Mouse (Mus musculus): ENCODE results near the gene Kctd17.

Kctd17 gene

DNA sequence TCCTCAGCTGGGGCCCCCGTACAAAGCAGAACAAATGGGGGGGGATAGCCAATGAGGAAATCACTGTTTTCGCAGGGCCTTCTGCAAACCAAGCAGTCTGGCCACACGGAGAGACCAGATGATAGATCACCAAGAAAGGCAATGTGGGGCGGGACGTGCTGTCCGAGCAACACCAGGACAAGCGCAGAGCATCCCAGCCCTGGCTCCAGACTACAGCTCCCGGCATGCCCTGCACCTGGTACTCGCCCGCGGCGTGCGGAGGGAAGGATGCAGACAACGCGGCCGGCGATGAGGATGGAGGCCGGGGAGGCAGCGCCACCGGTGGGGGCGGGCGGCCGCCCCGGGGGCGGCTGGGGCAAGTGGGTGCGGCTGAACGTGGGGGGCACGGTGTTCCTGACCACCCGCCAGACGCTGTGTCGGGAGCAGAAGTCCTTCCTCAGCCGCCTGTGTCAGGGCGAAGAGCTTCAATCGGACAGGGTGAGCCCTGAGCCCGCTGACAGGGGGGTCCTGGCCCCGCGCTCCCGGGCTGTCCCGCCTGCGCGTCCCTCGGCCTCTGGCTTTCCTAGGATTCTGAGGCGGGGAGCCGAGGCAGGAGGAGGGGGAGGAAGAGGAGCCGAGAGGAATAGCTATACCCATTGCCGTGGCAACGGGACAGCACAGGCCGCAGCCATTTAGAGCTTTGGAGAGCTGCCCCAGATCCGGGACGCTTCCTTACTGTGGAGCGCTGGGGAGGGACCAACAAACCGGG, at the start of gene Kctd17:
Gene Kctd17, plus strand, starts transcription at position 174 of the 748 bp plus-strand sequence.
- DNase-seq (ENCODE audit: low read depth, low spot score): no peak

GRCm38 (mm10) chr15:78380208-78380607, 48.2 kb upstream of the Kctd17 start:
- DNase-seq (ENCODE audit: low read depth, low spot score): no peak

- no peak for DNase-seq (ENCODE audit: low read depth, low spot score)
Observed at GRCm38 (mm10) chr15:78380741-78381140, 47.6 kb upstream of the Kctd17 start.

- no peak for DNase-seq (ENCODE audit: low read depth, low spot score)
Observed at GRCm38 (mm10) chr15:78382115-78382514, 46.2 kb upstream of the Kctd17 start.

GRCm38 (mm10) chr15:78383450-78384219, 44.7 kb upstream of the Kctd17 start:
- no peak for DNase-seq (ENCODE audit: low read depth, low spot score)

- no peak for DNase-seq (ENCODE audit: low read depth, low spot score)
Observed at GRCm38 (mm10) chr15:78384220-78385116, 43.9 kb upstream of the Kctd17 start.

DNA sequence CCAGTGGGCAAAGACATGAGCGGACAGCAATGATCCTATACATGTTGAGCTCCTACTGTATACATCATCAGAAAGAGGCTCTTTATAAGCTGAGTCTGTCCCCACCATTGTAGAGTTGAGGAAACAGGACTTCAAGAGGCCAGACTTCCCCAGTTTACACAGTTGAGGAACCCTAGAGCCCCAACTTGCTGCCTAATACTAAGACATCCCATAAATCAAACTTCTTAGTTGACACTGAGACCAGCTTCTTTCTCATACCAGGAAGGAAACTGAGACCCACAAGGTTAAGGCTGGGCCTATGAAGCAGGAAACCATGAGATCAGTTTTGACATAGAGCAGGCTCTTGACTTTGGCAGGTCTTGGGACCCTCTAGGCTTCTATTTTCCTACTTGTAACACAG, 42.8 kb upstream of the Kctd17 start:
- DNase-seq (ENCODE audit: low read depth, low spot score): no peak

DNA sequence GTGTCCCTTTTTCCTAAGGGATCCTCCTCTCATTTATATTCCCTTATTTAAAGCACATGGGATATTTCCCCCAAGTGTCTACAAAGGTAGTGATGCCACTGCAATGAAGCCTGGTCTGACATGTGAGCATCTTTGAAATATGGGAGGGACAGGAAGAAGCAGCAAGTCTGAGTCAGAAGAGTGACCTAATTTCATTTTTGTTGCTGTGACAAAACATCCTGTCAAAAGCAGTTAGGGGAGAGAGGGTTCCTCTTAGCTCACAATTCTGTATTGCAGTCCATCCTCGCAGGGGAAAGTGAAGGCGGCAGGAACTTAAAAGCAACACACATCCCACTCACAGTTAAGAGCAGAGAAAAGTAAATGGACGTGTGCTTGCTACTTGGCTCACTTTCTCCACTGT, 37.5 kb upstream of the Kctd17 start:
- no peak for DNase-seq (ENCODE audit: low read depth, low spot score)

DNA sequence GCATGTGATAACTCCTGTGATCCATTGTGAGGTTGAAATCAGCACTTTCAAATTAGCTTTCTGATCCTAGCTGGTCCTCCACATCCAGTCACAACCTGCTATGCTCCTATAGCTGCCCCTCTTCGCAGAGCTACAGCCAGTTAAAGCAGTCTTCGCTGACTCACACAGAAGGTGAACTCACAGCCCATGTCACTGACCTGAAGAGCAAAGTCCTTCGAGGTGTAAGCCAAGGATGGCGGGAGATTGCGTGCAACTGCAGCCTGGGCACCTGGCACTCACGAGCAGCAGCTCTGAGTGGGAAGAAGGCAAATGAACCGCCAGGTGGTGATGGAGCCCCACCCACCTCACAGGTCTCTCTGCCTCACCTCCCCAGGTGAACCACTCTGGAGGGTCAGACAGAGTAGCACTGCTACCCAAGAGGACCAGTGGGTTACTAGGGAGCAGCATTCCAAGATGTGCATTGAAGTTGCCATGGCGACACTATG, 32.8 kb upstream of the Kctd17 start, which contains the start of gene Tex33:
Gene Tex33, minus strand, starts transcription at position 435 of the 485 bp plus-strand sequence.
- no peak for DNase-seq (ENCODE audit: low read depth, low spot score)

DNA sequence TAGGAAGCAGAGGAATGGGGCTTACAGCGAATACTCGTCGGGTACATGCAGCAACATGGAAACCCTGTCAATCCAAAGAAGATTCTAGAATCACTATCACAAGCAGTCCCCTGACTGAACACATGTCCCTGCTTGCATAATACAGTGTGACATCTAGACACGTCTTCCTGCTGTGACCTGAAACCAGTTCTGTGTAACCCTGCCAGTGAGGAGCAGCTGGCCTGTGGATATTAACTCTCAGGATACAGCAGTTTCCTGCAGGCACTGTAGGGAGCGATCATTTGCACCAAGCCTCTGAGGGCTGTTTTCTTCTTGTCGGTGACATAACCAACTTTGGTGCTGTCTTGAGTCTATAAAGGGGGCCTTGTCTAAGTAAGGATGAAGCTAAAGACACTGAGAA, 27.0 kb upstream of the Kctd17 start:
- DNase-seq (ENCODE audit: low read depth, low spot score): no peak

DNA sequence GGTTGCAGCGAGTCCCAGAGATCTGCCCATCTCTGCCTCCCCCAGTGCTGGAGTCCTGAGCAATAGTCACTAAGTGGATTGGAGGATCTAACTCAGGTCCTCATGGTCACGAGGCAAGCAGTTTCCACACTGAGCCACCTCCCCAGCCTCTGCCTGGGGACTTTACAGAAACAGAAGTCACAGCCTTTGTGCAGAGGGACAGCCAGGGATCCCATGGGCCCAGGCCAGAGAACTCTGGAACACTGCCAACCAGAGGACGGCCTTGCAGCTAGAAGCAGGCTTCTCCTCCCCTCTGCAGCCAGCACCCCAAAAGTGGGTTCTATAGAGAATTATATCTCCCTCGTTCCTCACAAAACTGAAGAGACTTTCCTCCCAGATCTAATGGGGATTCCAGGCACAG, 26.4 kb upstream of the Kctd17 start:
- no peak for DNase-seq (ENCODE audit: low read depth, low spot score)

DNA sequence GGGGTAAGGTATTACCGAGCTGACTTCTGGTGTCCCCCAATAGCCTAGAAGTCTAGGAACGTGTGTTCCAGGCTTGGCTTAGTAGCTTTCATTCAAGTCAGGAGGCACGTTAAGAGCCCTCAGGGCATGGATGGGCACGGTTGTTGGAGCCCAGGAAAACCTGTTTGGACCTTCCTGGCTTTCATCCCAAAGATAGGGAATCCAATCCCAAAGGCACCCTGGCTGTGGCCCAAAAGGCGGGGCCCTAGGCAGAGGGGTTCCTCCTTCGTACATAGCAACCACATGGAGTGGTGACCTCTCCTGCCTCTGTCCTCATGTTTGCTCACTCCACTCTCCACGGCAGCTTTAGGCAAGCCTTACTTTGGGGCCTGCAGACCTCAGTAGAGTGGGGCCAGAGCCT, 25.9 kb upstream of the Kctd17 start:
- no peak for DNase-seq (ENCODE audit: low read depth, low spot score)

DNA sequence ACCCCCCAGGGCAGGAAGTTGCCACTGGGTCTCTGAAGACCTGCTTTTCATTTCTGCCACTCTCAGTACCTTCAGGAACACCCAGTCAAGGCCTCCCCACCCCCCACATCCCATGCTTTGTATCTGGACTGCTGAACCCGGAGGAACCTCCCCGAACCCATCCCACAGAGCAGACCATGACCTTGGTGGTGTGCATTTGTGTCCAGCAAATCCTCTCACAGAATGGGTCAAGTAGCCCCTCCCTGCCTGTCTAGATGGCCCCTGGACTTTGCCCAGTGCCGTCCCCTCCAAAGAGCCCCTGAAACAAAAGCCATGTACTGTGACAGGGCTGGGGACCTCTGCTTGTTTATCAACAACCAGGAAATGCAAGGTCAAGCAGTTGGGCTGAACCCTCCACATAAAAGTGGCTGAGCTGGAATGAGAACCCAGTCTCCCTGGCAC, 25.0 kb upstream of the Kctd17 start:
- DNase-seq (ENCODE audit: low read depth, low spot score): no peak

GRCm38 (mm10) chr15:78403896-78404295, 24.5 kb upstream of the Kctd17 start:
- DNase-seq (ENCODE audit: low read depth, low spot score): no peak

DNA sequence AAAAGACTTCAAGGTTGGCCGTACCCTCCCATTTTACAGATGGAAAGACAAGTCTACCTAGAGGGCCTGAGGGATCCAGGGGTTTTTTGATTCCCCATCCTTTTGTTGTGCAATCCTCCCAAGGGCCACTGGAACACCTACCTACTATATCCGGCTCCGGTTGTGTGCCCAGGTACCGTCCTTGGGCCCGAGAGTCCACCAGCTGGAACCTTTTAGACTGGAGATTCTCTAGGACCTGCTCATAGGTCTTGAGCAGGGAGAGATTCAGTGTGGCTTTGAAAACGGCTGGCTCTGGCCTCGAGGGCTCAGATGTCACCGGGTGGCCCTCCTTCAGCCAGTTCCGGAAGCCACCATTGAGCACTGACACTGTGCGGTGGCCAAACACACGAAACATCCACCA, 23.3 kb upstream of the Kctd17 start:
- no peak for DNase-seq (ENCODE audit: low read depth, low spot score)

DNA sequence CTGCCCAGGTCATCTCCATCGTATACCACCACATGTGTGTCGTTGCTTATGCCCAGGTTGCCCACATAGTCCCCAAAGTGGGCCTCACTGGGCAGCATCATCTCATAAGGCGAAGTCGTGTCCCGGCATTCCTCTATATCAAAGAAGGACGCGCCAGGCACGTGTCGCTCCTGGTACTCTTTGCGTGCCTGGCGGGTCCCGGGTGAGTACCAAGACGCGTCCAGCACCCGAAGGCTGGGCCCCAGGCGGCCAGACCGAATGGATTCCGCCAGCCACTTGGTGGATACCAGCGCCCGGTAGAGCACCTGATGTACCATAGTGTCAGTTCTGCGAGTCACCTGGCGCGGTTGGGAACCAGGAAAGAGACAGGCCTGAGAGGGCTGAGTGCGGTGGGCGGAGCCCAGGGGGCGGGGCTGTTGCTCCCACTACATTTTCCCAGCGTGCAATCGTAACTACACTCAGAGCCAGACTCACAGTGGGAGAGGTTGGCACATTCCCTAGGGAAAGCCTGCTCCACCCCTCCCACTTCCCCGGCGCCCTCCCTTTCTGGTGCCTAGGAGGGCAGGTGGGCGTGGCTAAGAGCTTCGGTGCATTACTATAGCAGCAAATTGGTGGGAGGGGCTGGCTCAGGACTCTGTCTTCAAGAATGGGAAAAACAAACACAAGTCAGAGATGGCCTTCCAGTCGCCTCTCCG, 22.7 kb upstream of the Kctd17 start, which contains the start of gene Tst:
Gene Tst, minus strand, starts transcription at position 391 of the 695 bp plus-strand sequence.
- DNase-seq (ENCODE audit: low read depth, low spot score): peak; percentile 94

GRCm38 (mm10) chr15:78406293-78406934, 21.9 kb upstream of the Kctd17 start, which contains the start of gene Mpst:
Gene Mpst (plus strand): TSS chr15:78406416.
- DNase-seq (ENCODE audit: low read depth, low spot score): peak; percentile 65

DNA sequence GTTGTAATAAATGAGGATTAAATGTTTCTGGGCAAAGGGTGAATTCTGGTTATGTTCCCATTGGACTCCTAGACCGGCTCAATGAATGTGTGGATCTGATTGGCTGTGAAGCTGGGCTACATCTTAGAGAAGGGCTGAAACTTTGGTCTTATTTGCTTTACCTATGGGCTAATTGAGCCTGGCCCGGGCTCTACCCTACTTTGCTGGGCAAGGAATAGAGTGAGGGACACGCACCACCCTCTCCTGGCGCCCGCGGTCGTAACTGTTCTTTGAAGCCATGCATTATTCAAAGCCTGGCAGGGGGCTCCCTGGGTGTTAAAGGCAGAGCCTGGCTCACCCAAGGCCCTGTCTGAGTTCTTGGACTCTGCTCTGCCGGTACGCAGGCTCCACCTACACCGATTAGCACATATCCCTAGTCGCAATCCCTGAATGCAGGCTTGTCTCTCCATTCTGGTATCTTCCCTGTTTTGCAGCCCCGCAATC, 18.8 kb upstream of the Kctd17 start:
- no peak for DNase-seq (ENCODE audit: low read depth, low spot score)

DNA sequence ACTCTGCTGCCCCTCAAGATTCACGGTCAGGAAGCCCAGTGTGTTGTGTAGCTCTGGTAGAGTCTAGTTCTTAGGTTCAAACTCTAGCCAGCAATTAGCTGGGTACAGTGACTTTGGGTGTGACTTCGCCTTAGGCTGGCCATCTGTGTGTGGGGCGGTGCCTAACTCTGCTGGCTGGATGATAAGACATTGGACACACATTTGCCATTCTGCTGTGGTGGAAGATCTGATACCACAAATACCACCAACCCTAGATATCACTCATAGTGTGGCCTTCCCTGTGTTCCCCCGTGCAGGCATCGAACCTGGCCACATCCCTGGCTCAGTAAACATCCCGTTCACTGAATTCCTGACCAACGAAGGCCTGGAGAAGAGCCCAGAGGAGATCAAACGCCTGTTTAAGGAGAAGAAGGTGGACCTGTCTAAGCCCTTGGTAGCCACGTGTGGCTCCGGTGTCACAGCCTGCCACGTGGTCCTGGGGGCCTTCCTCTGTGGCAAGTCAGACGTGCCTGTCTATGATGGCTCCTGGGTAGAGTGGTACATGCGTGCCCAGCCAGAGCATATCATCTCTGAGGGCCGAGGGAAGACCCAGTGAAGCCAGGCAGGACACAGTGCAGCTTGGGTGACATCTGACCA, 15.2 kb upstream of the Kctd17 start:
- DNase-seq (ENCODE audit: low read depth, low spot score): no peak

- no peak for DNase-seq (ENCODE audit: low read depth, low spot score)
Observed at GRCm38 (mm10) chr15:78413719-78414117, 14.6 kb upstream of the Kctd17 start.

Data from WW6 (cell line).